Comparison of ENCODE assay signal across 7 mouse cellular contexts in genomic region chr6:55358731-55359143, GRCm38 (mm10). TPM values are rescaled to one million over a fixed set of nuclear protein-coding genes. Genes with fewer than 3 reads are reported as not detected.
DNase-seq lines count a peak whose midpoint lies in the region; ATAC-seq lines count a peak whose summit lies in the region.

No protein-coding gene starts in this region.

- no peak overlapping the region for H3K9ac ChIP-seq in midbrain, embryonic 16.5 days (ENCODE audit: low read depth, low read length)
- no peak overlapping the region for H3K9ac ChIP-seq in forebrain, embryonic 13.5 days

- peak; percentile 30 for DNase-seq in midbrain, embryonic 10.5 days (ENCODE audit: low spot score)
- peak; percentile 37 for DNase-seq in brain, adult 2 months (ENCODE audit: low read depth, low spot score)
- peak; percentile 40 for DNase-seq in naive thymus-derived CD4-positive, alpha-beta T cell, adult 2 months (ENCODE audit: low read depth)
- DNase-seq in yolk sac, embryonic 10.5 days (ENCODE audit: low spot score): no peak
- no peak for DNase-seq in frontal cortex, adult 2 months (ENCODE audit: extremely low spot score in 1 of 2, low spot score in 1 of 2)

- ATAC-seq in midbrain, embryonic 16.5 days: no peak
- peak; percentile 30; the same call in 1 of the 2 replicates for ATAC-seq in forebrain, embryonic 13.5 days

- H3K4me3 ChIP-seq in midbrain, embryonic 10.5 days: no peak overlapping the region
- H3K4me3 ChIP-seq in midbrain, embryonic 16.5 days (ENCODE audit: low read depth, low read length): no peak overlapping the region
- no peak overlapping the region for H3K4me3 ChIP-seq in forebrain, embryonic 13.5 days

- no peaks in the 10 kb centered on the region for H3K36me3 ChIP-seq in midbrain, embryonic 10.5 days
- H3K36me3 ChIP-seq in midbrain, embryonic 16.5 days (ENCODE audit: control insufficient read depth, insufficient read depth, low read length): no peaks in the 10 kb centered on the region
- no peaks in the 10 kb centered on the region for H3K36me3 ChIP-seq in forebrain, embryonic 13.5 days (ENCODE audit: poor library complexity, severe bottlenecking)

- no peaks in the 10 kb centered on the region for H3K27me3 ChIP-seq in midbrain, embryonic 10.5 days (ENCODE audit: low read depth, poor library complexity, severe bottlenecking)
- no peaks in the 10 kb centered on the region for H3K27me3 ChIP-seq in midbrain, embryonic 16.5 days (ENCODE audit: control insufficient read depth, insufficient read depth, low read depth, low read length)
- H3K27me3 ChIP-seq in forebrain, embryonic 13.5 days: no peaks in the 10 kb centered on the region

- H3K9me3 ChIP-seq in midbrain, embryonic 10.5 days (replicated peaks): no peaks in the 10 kb centered on the region
- H3K9me3 ChIP-seq in midbrain, embryonic 16.5 days (replicated peaks; ENCODE audit: control insufficient read depth, low read length, poor library complexity, severe bottlenecking): no peaks in the 10 kb centered on the region
- H3K9me3 ChIP-seq in forebrain, embryonic 13.5 days (replicated peaks): no peaks in the 10 kb centered on the region

- no peaks in the 10 kb centered on the region; the same call in 1 of the 2 replicates for H3K4me1 ChIP-seq in midbrain, embryonic 10.5 days
- H3K4me1 ChIP-seq in midbrain, embryonic 16.5 days (ENCODE audit: control insufficient read depth, insufficient read depth, low read length): no peaks in the 10 kb centered on the region
- H3K4me1 ChIP-seq in forebrain, embryonic 13.5 days: peaks cover 9% of the 10 kb centered on the region

- H3K27ac ChIP-seq in midbrain, embryonic 10.5 days (replicated peaks): no peak overlapping the region
- no peak overlapping the region for H3K27ac ChIP-seq in midbrain, embryonic 16.5 days (ENCODE audit: low read length)
- H3K27ac ChIP-seq in forebrain, embryonic 13.5 days: no peak overlapping the region

- WGBS in midbrain, embryonic 10.5 days: 27% methylated on average over 2 of the region's 2 CpGs
- WGBS in midbrain, embryonic 16.5 days: 17% methylated on average over 2 of the region's 2 CpGs
- WGBS in forebrain, embryonic 13.5 days: 29% methylated on average over 2 of the region's 2 CpGs

- no peak overlapping the region for H3K4me2 ChIP-seq in midbrain, embryonic 16.5 days (ENCODE audit: low read length)
- no peak overlapping the region for H3K4me2 ChIP-seq in forebrain, embryonic 13.5 days

RNA-seq across cellular contexts. Expression of gene Ghrhr, which starts 17.4 kb away (rescaled TPM):
- polyA plus RNA-seq in midbrain, embryonic 10.5 days (2016; fragmentation: Nextera tagmentation; extraction: Ambion mirVana): not detected in 2 replicates
- not detected in 2 replicates for polyA plus RNA-seq in midbrain, embryonic 16.5 days (2015; fragmentation: Nextera tagmentation; extraction: Ambion mirVana)
- polyA plus RNA-seq in forebrain, embryonic 13.5 days (2015; fragmentation: Nextera tagmentation; extraction: Ambion mirVana): not detected in 2 replicates
- polyA plus RNA-seq in frontal cortex, adult 2 months (2012; rRNA removed): 0.04 and 0.08 TPM in 2 replicates

RNA-seq across cellular contexts. Expression of gene Aqp1, which starts 22.5 kb away (rescaled TPM):
- 0.56 and 1.1 TPM in 2 replicates for polyA plus RNA-seq in midbrain, embryonic 10.5 days (2016; fragmentation: Nextera tagmentation; extraction: Ambion mirVana)
- 4.8 and 5.4 TPM in 2 replicates for polyA plus RNA-seq in midbrain, embryonic 16.5 days (2015; fragmentation: Nextera tagmentation; extraction: Ambion mirVana)
- polyA plus RNA-seq in forebrain, embryonic 13.5 days (2015; fragmentation: Nextera tagmentation; extraction: Ambion mirVana): 1.7 and 4.2 TPM in 2 replicates
- polyA plus RNA-seq in frontal cortex, adult 2 months (2012; rRNA removed): 15.1 and 19.6 TPM in 2 replicates

Comparison
In these comparisons a context has a peak if more than half of its experiments do, and no peak if none do; other contexts are left out.
1. DNase-seq: peak in midbrain, embryonic 10.5 days (single experiment), brain, adult 2 months (single experiment) and naive thymus-derived CD4-positive, alpha-beta T cell, adult 2 months (single experiment); none in yolk sac, embryonic 10.5 days (single experiment) and frontal cortex, adult 2 months (0 of 2).